Comparison of ENCODE assay signal across 21 mouse cellular contexts in genomic region chr19:56120723-56121122, GRCm38 (mm10).
DNase-seq lines count a peak whose midpoint lies in the region; ATAC-seq and TF ChIP-seq lines count a peak whose summit lies in the region.
"Had no signal": no experiment of that assay in that cellular context is flagged by ENCODE, and none has a peak within 500 bp of the region (broad histone marks: within the 10 kb centered on the region; RNA-seq: fewer than 3 reads in every experiment).

No protein-coding gene starts in this region.

- no peak overlapping the region for H3K4me3 ChIP-seq in heart, embryonic 12.5 days
- H3K4me3 ChIP-seq in lung, embryonic 14.5 days (ENCODE audit: low read depth, low read length) = no peak overlapping the region
- H3K4me3 ChIP-seq: embryonic facial prominence, embryonic 13.5 days; hindbrain, embryonic 12.5 days; intestine, embryonic 15.5 days; kidney, embryonic 15.5 days; layer of hippocampus, adult 2 months; myocyte had no signal

- ATAC-seq in heart, embryonic 12.5 days (ENCODE audit: insufficient number of reproducible peaks, low FRiP score) = no peak
- ATAC-seq in lung, embryonic 14.5 days (ENCODE audit: insufficient read depth) = no peak
- ATAC-seq: intestine, embryonic 15.5 days had no signal

- DNase-seq in heart, postnatal 25 days (ENCODE audit: low spot score) = no peak
- peak; percentile 86 for DNase-seq in lung, embryonic 14.5 days
- no peak for DNase-seq in lung, adult 18-20 months
- DNase-seq in urinary bladder, postnatal 25 days (ENCODE audit: low spot score) = peak; percentile 26
- no peak for DNase-seq in urinary bladder, adult 2 months (ENCODE audit: low spot score)
- DNase-seq in urinary bladder, postnatal 36 days (ENCODE audit: low spot score in 2 of 2) = peak; percentile 38 to 40
- DNase-seq in spleen, adult 18-20 months = no peak
- DNase-seq: B cell, adult 2 months; cerebellum, adult 11-12 months; gastrocnemius, postnatal 25 days; liver; right cerebral cortex, adult 18-20 months; thymus, postnatal 36 days had no signal

- TF ChIP-seq CTCF in lung, embryonic 14.5 days (IDR thresholded peaks at IDR 0.05; ENCODE audit: low read depth) = no peak

- H3K36me3 ChIP-seq in heart, embryonic 12.5 days = no peaks in the 10 kb centered on the region
- no peaks in the 10 kb centered on the region for H3K36me3 ChIP-seq in lung, embryonic 14.5 days (ENCODE audit: insufficient read depth)
- H3K36me3 ChIP-seq: embryonic facial prominence, embryonic 13.5 days; hindbrain, embryonic 12.5 days; intestine, embryonic 15.5 days; kidney, embryonic 15.5 days had no signal

- no peak overlapping the region for H3K9ac ChIP-seq in heart, embryonic 12.5 days
- H3K9ac ChIP-seq in lung, embryonic 14.5 days = no peak overlapping the region
- H3K9ac ChIP-seq: embryonic facial prominence, embryonic 13.5 days; hindbrain, embryonic 12.5 days; intestine, embryonic 15.5 days; kidney, embryonic 15.5 days had no signal

- H3K27ac ChIP-seq in heart, embryonic 12.5 days (ENCODE audit: poor library complexity, severe bottlenecking) = no peak overlapping the region
- H3K27ac ChIP-seq in lung, embryonic 14.5 days (ENCODE audit: low read depth) = no peak overlapping the region
- H3K27ac ChIP-seq: hindbrain, embryonic 12.5 days; intestine, embryonic 15.5 days; kidney, embryonic 15.5 days; layer of hippocampus, adult 2 months had no signal

- H3K9me3 ChIP-seq in heart, embryonic 12.5 days (replicated peaks) = peaks cover 9% of the 10 kb centered on the region; the same call in 1 of the 2 replicates
- H3K9me3 ChIP-seq in lung, embryonic 14.5 days (ENCODE audit: low read depth, low read length) = peaks cover 8% of the 10 kb centered on the region; the same call in 1 of the 2 replicates
- H3K9me3 ChIP-seq: intestine, embryonic 15.5 days; kidney, embryonic 15.5 days had no signal

- 0 out of 2 replicates have a peak overlapping the region, but pooled peaks have one; percentile 8 for H3K4me2 ChIP-seq in heart, embryonic 12.5 days
- no peak overlapping the region for H3K4me2 ChIP-seq in lung, embryonic 14.5 days
- H3K4me2 ChIP-seq: embryonic facial prominence, embryonic 13.5 days; hindbrain, embryonic 12.5 days; intestine, embryonic 15.5 days; kidney, embryonic 15.5 days; midbrain, embryonic 11.5 days had no signal

- WGBS in heart, embryonic 12.5 days = 40% methylated on average over 7 of the region's 7 CpGs
- WGBS in lung, embryonic 14.5 days = 55% methylated on average over 7 of the region's 7 CpGs

- intact Hi-C loops in heart, postnatal 25 days (cut with DNase I) = no loop called here

- peaks cover 14% of the 10 kb centered on the region for H3K4me1 ChIP-seq in heart, embryonic 12.5 days (replicated peaks)
- H3K4me1 ChIP-seq in lung, embryonic 14.5 days (ENCODE audit: insufficient read depth) = peaks cover 2% of the 10 kb centered on the region; the same call in 1 of the 2 replicates
- H3K4me1 ChIP-seq: intestine, embryonic 15.5 days had no signal

- H3K27me3 ChIP-seq in heart, embryonic 12.5 days (replicated peaks) = no peaks in the 10 kb centered on the region; the same call in 1 of the 2 replicates
- H3K27me3 ChIP-seq in lung, embryonic 14.5 days (ENCODE audit: insufficient read depth, low read length) = no peaks in the 10 kb centered on the region
- H3K27me3 ChIP-seq: intestine, embryonic 15.5 days; kidney, embryonic 15.5 days had no signal

Comparison
In these comparisons a context has a peak if more than half of its experiments do, and no peak if none do; other contexts are left out.
1. DNase-seq: peak in lung, embryonic 14.5 days (single experiment), urinary bladder, postnatal 25 days (single experiment) and urinary bladder, postnatal 36 days (2 of 2); none in heart, postnatal 25 days (single experiment), lung, adult 18-20 months (0 of 2), urinary bladder, adult 2 months (single experiment) and spleen, adult 18-20 months (0 of 2).